Mouse (Mus musculus) cerebellum, postnatal 25 days (tissue): Measurements from ENCODE around the gene Rbm5.
A peak's percentile ranks its signal among the peaks of the same experiment; 100 is the strongest.

Source experiments
- DNase-seq, 2 experiments: peaks; one replicate each; pipeline ENCODE4 v3.0.0; 2021; ENCODE audit warnings: mixed read lengths in 2 of 2

The Rbm5 gene

DNA sequence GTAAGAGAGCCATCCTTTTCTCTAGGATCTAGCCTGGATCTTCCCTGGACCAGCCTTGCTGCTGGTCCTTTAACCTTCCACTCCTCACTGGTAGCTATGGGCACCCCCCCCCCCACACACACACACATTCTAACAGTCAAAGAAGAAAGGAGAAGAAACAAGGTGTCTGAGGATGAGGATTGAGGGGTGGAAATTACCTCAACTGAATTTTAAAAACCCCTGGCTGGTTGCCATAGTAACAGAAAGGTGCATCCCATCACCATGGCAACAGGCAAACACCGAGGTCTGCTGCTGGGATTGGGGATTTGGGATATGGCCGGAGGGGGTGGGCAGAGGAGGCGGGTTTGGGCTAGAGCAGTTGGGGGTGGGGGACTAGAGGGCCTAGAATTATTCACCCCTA is 41.1 kb downstream of the Rbm5 start:
- DNase-seq = no peak

DNA sequence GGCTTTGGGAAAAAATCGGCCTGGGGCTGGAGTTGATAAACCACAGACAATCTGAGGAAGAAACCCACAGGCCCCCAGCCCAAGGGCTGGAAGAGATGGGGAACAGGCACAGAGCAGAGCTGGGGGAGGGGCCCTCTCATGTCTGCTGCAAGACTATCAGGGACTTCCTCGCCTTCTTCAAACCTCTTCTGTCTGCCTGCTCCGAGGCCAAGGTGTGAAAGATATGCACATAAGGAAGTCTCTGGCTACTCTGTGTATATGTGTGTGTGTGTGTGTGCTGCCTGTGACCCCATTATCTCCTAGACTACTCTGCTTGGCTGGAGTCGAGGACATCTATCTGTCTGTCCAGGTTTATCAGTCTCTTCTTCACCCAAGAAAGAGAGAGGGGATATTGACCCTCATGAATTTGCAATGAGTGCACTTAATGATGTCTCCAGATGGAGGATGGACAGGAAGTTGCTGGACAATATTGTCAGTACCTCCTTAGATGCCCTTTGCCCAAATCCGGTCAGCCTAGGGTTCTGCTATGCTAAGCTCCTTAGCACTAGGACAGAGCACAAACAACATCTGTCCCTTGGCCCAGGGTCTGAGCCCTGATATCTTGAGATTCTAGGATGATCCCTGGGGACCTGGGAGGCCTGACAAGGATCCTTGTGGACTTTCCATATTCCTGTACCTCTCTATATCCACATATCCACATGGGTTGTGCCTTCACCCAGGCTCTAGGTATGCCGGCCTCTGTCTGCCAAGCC is 41.7 kb downstream of the Rbm5 start:
- no peak for DNase-seq

DNA sequence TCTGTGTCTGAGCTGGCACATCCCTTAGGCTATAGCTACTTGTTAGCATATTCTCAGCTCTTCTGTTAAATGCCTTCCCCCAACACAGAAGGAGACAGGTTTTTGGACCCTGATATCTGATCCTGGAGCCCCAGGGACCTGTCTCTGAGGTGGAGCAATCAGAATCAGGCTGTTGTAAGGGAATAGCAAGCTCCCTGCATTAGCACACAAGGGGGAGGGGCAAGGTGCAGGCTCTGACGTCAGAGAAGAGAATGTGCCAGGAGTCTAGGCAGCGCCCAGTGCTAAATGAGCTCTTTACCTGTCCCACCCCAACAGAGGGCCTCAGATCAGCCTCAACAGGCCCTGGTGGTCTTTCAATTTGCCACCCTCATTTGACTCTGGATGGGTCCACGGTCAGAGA is 43.8 kb downstream of the Rbm5 start:
- no peak for DNase-seq

DNA sequence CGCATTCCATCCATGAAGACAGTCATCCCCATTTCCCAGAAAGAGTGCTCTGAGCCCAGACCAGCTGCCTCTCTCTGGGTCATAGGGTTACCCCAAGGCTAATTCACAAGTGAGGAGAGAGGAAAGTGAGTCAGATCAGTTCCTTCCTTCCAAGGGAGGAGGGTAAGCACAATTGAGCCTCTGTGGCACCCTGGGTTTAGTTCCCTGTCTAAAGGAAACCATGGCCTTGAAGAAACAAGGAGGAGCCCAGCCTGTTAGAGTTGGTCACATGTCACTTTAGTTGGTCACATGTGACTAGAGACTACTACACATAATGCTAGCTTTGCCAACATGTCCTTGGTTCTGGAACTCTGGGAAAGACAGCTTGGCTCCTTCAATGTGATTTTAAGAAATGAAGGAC is 46.0 kb downstream of the Rbm5 start:
- DNase-seq = no peak

DNA sequence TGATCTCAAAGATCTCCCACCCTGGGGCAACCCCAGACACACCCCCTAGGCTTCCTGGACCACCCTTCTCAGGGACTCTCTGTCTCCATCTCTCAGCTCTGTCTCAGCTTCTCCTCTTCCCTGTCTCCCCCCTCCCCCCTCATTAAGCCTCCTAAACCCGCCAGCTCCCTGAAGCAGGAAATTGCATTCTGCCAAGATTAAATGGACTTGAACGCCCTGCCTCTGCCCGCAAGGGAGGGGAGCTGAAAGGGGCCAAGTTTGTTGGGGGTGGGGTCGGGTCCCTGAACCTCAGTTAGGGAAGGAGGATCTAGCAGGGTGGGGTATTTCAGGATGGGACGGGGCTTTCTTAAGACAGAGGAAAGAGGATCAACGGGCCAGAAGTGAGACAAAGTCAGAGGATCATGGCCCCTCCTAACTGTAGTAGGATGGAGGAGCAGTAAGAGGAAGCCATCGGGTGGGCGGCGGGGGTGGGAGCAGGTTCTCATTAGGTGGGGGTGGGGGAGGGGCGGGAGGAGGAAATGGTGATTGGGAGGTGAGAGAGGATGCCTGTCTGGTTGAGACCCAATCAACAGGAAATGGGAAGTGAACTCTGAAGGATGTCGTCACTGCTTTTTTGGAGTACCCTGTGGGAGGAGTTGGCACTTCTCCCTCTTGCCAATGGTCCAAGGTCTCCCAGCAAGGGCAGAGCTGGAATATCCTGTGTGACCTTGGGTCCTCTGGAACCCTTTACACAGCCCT is 46.8 kb downstream of the Rbm5 start:
- no peak for DNase-seq

DNA sequence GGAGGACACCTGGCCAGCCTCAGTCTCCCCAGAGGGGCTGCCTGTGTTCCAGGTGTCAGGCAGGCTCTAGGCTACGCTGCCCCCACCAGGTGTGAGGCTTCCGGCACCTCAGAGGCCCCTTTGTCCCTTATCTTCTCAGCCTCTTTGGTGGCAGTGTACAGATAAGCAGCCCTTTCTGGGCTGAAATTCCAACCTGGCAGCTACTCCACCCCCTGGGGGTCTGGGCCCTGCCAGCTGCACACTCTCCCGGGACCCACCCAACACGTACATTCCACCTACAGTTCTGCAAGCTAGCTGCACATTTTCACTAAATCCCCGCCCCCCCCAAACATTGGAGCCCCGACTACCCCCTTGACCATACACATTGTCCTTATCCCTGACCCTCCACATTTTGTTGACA is 47.5 kb downstream of the Rbm5 start:
- no peak for DNase-seq

DNA sequence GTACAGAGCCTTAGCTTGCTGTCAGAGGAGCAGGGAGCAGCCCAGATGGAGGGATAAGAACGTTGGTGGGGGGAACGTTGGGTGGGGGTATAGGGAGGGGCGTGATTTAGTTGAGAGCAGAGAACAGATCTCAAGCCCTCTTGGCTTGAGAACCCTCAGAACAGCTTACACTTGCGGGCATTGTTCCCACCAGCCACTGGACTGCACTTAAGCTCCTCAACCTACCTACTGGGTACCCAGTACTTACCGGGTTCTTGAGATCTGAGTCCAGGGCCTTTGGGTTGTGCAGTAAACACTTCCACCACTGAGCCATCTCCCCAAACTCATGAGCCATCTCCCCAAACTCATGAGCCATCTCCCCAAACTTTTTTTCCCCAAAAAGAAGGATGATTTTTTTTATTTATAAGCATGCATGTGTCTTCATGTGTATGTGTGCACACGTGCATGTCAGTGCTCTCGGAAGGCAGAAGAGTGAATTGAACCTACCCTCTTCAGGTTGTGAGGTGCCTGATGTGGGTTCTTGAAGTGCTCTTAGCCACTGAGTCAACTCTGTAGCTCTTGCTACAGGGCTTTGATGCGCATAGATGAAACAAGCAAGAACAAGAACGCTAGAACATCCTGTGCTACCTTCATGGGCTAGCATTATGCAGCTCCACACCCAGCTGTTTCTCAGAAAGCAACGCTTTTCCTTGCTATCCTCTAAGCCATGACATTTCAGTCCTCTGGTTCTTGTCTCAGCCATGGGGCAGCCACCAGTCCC is 51.8 kb downstream of the Rbm5 start:
- no peak for DNase-seq

DNA sequence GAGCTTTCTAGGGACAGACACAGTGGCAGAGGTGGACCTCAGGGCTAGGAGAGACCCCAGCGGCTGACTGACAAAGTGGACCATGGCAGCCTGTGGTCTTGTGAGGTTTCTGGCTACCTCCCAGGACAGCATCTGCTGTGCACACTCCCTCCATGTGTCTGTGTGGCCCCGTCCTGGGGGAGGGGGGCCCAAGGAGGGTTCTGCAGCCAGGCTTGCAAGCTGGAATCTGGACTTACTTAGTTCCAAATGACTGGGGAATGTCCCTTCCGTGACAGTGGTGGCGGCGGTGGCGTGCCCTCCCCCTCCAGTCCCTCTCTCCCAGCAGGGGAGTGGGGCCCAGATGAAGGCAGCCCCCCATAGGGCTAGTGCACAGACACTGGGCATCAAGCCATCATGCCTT is 53.8 kb downstream of the Rbm5 start:
- no peak for DNase-seq

DNA sequence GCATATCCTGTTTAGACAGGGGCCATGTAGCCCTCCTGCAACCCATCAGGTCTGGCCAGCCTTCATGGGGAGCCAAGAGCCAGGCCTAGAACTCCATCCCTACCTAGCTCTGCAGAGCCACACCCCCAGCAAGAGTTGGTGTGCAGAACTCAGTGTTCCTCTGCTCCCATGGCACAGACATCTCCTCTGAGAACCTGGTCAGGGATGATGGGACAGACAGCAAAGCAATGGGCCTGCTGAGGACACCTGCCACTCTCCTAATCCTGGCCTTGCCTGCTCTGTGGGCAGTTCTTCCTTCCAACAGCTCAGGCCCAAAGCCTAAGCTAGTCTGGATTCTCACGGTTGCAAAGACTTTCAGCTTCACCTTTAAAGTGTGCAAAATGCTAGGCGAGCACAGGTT is 55.2 kb downstream of the Rbm5 start:
- no peak for DNase-seq

DNA sequence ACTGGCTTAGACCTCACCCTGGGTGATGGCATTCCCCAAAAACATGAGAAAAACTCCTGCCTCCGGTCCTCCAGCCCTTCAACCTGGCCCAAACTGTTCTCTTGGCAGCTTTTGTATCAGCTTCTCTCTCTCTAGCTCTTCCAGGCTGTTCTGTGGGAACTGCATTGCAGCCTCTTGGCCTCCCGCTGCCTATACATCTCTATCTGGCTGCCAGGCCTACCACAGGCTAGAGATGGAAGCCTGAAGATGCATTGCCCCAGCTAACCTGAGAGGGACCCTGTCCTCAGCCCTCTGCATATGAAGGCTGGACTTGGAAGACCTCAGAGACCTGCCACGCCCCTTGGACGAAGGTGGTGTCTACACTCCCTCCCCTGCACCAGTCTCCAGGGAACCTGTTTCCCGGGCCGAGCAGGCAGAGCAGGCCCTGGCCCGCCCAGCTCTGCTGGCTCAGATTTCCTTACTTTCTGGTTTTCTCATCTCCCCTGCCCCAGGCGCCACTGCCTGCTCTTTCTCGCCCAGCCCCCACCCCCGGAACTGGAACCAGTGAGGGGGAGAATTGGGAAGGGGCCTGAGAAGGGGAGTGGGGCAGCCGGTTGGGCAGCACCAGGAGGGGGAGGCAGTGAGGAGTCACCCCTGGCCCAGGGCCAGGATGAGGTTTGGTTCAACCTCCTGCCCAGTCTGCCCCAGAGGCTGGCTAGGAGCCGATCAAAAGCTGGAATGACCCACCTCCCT is 56.4 kb downstream of the Rbm5 start:
- DNase-seq = peak; percentile 66 to 68

DNA sequence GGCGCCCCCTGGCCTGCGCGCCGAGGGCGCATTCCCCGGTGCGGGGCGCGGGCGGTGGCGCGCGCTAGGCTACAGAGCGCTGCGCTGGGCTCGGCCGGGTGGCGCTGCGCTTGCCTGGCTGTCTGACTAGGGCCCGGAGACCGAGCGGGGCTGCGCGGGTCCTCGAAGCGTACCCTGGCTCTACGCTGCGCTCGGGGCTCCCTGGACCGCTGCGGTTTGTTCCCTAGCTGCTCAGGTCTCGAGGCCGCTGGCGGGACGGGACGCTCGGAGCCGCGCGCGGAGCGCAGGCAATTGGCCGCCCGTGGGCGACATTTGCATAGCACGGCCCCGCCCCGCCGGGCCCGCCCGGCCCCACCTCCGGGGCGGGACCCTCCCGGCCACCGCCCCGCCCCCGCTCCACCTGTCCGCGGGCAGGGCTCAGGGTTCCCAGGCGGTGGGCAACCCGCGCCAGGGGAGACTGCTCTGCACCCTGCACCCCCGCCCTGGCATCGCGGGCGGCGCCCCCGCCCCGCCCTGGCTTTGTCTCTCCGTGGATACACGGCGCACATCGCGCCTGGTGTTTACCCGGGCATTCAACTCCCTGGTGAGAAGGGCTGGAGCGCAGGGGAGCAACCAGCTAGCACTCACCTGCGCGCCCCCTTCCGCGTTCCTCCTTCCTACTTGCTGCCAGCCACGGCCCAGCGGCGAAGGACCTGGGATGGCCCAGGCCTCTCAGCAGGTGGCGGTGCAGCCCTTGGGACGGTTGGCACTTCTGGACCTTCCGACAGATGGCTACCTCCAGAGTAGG is 60.9 kb downstream of the Rbm5 start, which contains the start of gene Sema3f:
Gene Sema3f, minus strand, starts transcription at position 779 of the 787 bp plus-strand sequence.
- DNase-seq = peak; percentile 90 to 94

DNA sequence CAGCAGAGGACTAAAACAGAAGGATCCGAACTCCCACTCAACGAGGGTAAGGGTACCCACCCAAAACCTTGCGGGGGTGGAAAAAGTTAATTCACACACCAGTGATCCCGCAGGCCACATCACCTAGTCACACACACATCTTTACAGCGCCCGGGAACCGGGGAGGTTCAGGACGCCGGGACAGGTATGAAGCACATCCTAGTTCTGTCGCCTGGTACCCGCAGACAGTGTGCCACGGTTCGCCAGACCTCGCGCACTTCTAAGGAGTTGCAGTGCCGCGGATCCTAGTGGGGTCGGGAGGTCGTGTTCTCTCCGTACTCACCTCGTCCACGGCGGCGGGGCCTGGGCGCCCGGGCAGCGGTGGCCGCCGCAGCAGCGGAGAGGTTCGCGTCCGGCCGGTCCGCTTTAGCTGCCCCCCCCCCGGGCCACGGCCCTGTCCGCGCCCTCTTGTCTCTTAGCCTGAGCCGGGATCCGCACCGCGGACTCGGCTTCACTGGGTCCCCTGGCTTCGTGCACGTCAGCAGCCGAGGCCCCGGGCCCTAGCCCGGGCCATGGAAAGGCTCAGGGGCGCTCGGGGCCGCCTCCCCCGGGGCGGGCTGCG is 61.6 kb downstream of the Rbm5 start:
- DNase-seq = peak; percentile 48 to 53

DNA sequence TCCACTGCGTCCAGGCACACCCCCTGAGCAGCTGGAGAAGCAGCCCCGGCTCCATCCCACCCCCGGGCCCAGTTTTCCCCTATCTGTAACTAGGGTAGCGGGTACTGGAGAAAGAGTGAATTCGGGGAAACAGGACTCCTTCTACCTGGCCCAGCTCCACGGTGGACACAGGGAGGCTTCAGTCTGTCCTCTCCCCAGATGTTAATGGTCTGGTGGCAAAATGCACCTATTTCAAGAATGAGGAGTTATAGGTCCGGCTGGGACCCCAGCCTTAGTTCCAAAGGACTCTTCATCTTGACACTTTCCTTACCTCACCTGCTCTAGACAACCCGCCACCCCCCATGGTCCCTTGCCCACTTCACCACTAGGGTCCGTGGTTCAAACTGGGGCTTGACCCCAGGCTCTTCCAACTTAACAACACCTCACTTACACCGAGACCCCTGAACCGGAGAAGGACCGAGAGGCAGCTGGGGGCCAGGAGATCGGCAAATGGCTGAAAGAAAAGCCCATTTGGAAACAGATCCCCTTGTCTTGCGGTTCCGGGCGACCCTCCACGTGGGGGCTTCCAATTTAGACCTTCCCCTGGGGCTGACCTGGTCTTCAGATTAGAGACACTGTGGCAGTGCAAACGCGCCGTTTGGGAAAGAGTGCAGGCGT is 62.2 kb downstream of the Rbm5 start:
- DNase-seq = no peak

DNA sequence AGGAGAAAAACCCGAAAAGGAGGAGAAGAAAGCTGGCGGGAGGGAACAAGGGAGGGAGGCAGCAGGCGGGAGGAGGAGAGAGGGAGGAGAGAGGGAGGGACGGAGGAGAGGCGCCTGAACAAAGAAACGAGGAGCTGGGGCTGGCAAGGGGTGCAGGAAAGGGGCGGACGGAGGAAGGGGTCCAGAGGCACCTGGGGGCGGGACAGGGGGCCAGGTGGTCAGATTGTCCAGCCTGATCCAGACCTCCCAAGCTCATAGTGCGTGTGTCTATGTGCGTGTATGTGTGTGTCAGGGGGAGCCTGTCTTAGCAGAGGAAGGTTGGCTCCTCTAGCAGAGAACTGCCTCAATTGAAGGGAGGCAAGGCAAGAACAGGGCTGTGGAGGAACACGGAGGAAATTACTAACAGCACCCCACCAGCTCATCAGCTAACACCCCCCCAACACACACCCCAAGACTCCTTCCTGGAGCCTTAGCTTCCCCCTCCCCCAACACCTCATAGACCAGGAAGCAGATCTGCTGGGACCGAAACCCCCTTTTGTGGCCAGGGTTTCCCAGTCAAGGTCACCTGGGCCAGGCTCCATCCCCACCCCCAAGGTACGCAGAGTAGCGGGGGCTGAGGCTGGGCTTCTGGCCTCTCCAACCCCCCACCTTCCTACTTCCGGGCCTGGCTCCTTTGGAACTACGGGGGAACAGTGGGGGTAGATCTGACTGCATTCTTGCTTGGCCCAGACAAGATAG is 62.9 kb downstream of the Rbm5 start:
- no peak for DNase-seq

DNA sequence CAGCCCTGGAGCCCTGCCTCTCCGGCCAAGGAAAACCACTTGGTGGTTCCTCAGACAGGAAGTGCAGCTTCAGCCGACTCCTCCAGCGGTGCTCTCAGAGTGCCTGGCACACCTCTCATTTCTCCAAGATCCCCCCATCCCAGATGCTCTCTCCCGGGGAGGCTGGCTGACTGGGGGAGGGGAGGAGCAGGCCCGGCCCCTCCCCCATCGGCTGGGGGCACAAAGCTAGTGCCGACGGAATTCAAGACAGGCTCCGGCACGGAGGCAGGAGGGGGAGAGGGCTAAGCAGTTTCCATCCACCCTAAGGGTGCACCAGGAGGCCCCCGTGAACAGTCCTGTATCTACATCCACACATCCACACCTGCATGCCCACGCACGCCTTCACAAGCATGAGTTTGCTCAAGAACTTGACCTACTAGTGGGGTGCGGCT is 64.0 kb downstream of the Rbm5 start:
- DNase-seq = no peak

DNA sequence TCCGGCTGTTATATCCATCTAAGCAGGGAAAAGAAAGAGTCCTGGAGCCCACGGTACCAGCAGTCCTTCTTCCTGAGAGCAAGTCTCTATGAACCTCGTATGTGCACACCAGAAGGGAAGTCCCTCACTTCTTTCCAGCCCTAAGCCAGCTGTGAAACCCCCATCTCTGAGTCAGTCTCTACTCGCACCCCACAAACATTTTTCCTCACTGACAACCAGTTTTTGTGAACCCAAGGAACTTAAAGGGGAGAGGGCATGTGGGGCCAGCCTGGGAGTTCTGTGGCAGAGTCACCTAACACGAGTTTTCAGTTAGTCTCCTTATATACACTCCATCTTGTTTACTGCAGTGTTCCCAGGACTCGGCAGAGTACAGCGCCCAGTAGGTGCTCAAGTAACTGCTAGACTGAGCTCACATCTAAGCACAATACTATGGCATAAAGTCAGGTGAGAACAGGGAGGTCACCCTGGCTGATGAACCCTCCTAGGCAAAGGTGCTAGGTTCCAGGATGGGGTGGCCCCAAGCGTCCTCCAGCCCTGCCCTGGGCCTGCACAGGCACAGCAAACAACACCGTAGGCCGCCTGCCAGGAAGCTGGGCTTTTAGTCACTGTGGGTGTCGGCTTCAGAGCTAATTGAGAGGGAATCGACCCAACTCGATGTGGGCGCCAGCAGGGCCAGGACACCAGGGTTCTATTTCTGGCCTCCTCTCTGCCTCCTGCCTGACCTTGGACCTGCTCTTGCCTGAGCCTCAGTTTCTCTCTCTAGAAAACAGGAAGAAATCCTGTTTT is 67.3 kb downstream of the Rbm5 start:
- no peak for DNase-seq

DNA sequence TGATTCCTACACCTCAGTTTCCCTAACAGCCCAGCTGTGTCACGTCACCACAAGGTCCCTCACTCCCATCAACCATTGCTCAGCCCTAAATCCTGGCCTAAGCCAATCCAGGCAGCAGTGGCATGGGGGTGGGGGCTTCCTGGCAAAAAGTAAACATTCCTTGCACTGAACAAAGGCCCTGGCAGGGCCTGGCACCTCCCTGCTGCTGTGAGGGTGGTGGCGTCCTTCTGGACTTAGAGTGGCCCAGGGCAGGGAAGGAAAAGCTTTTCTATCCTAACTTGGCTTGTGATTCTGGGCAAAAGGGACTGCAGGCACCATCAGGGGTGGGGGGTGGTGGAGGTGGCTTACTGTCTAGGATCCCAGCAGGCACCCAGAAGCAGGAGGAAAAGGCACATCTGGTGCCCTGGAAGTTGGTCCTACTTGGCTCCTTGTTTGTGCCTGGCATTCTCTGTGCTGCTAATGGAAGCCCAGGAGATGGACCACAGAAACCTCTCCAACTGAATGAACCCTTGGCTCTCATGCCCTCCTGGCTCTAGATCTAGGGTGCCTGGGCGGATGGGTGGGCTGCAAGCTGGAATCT is 68.1 kb downstream of the Rbm5 start:
- DNase-seq = no peak

DNA sequence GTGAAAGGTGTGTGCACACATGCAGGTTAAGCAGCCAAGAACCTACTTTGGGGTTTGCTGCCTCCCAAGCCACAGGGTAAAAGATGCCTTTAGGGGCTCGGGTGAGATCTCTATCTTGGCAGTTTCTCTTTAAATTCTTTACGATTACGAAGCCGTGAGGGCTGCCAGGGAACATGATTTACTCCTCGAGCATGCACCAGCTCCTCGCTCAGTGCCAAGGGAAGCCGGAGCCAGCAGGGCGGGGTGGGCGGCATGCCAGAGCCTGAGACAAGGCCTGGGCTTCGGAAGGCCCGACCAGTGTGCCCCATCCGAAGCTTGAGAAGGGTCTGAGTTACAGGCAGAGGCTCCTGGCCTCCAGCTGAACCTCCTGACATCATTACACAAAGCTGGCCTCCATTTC is 69.2 kb downstream of the Rbm5 start:
- peak; percentile 90 to 92 for DNase-seq

DNA sequence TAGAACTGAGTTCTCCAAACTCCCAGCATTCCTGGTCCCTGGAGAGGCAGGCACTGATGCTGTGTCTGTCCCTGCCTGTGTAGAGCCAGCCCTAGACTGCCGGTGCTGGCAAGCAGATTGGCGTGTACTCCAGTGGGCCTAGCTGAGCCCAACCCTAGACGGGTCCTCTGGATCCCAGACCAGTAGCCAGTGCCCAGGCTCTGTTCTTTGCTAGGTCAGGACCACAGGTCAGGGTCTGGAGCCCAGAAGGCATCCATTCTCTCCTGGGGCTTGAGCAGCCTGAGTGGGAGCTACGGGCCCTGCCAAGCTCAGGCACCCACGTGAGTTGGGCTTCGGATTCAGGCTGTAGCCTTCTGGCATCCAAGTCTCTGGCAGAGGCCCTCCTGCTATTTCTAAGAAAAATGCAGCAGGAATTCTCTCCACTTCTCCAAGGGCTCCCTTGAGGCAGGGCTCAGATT is 70.7 kb downstream of the Rbm5 start:
- peak; percentile 47 to 59 for DNase-seq
